Mouse (Mus musculus) inflammation-experienced regulatory T-cells, adult 6 months (primary cell): ENCODE results near the gene Ccdc85b. TPM values are rescaled to one million over a fixed set of nuclear protein-coding genes. Genes with fewer than 3 reads are reported as not detected.

Experiments used
- ATAC-seq: one replicate; pipeline ENCODE4 v1.8.0; 2017
- polyA plus RNA-seq, 3 experiments: library from polyadenylated mRNA; unstranded; fragments of 100-300 nt; shearing (Covaris generic); gene quantifications; one replicate each; pipeline ENCODE4 v1.2.1; 2017

Ccdc85b gene
- polyA plus RNA-seq, 3 experiments from 2014 or later: 0.47 to 0.74 (median 0.65) TPM

DNA sequence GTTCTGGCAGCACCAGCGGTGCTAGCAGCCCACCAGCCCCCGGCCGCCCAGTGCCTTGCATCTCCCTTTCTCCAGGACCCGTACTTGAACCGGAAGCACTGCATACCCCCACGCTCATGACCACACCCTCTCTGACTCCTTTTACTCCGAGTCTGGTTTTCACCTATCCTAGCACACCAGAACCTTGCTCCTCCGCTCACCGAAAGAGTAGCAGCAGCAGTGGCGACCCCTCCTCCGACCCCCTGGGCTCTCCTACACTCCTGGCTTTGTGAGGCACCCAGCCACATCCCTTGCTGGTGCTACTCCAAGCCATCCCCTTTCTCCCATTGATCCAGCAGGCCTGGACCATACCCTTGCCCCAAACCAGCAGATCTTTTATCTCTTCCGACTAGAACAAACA lies 2.7 kb downstream of the Ccdc85b start:
- no peak for ATAC-seq

DNA sequence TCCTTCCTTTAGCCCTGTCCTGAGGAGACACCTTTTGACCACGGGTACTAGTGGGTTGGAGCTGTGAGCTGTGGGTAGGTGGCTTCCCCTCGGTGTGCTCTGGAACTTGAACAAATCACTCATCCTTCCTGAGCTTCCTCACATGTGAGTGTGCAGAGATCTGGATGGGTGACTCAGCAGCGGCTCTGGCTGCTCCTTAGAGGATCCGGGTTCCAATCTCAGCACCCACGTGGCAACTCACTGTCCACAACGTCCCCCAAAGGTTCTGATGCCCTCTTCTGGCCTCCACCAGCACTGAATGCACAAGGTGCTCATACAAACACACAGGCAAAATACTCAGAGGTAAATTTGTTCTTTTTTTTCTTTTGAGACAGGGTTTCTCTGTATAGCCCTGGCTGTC lies 5.9 kb downstream of the Ccdc85b start:
- no peak for ATAC-seq

DNA sequence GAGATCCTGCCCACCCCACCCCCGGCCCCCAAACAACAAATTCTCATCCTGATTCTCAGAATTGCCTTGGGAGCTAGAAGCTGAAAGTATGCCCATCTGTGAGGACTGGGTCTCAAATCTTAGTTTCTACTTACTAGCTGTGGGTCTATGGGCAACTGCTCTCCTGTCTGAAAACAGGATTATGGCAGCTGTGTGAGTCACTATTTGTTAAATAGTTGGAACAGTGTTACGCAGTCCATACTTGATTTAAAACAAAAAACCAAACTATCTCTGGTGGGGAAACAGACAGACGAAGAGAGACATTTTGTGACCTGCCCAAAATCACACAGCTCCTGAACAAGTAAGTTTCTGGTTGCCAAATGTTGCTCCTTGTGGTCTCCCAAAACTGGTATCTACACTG lies 8.0 kb downstream of the Ccdc85b start:
- no peak for ATAC-seq

DNA sequence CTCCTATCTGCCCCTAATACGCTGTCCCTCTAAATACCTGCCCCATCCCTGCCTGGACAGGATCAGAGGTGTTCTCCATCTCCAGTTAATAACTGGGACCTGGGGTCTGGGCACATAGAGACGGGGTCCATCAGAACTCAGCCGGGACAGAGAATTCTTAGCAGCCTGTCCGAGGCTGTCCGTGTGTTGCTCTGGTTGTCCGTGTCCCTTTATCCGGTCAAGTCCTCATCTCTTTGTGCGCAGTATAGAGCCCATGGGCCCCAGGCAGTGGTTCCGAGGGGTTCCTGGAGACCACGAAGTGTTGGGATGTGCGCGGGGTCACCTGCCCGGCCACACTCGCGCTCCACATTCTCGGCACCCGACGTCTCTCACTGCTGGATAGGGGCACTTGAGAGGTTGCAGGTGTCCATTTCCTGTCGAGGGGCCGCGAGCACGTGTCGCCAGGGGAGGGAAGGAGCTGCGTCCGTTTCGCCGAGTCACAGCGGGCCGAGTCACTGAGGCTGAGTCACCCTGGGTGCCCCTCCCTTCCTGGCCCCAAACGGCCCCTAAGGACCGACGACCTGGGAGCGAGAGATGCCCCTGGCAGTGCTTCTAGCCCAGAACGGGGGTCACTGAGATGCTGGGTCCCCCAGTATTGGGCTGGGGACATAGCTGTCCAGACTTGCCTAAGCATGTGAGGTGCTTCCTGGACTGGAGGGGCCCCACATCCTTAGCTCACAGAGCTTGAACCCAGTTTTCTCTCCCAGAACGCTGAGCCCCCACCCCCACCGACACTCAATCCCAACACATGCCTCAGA lies 9.1 kb downstream of the Ccdc85b start:
- ATAC-seq: no peak

DNA sequence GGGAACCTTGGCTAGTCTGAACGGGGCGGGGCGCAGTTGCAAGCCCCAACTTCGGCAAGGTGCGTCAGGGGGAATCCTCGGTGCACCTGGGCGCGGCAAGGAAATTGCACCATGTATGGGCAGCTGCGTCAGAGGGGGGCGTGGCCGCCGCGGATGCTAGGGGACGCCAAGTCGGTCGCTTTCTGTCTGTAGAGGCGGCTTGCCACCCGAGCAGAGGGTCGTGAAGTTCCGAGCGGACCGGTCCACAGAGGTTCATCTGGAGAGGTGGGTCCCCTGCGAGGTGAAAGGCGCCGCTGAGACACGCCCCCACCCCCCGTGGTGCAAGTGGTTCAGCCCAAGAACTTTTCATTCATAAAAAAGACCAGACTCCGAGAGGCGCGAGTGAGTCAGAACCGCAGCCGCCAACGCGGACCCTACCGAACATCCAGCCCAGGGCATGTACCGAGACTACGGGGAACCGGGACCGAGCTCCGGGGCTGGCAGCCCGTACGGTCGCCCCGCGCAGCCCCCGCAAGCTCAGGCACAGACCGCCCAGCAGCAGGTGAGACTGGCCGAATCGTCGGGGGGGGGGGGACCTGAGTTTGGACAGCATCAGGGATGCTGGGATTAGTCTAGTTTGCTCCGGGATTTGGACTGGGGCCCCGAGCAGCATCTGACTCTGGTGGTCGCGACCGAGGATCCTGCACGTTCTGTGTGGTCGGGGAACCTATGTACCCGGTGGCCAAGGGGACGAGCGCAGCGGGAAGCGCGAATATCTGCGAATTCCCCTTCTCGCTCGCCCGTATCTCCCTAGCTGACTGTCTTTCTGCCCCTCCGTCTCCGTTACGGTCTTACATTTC lies 10.0 kb downstream of the Ccdc85b start, which contains the start of gene Fosl1:
Gene Fosl1 (plus strand): TSS at position 33 of the 839 bp plus-strand sequence.
- ATAC-seq: peak; percentile 92

DNA sequence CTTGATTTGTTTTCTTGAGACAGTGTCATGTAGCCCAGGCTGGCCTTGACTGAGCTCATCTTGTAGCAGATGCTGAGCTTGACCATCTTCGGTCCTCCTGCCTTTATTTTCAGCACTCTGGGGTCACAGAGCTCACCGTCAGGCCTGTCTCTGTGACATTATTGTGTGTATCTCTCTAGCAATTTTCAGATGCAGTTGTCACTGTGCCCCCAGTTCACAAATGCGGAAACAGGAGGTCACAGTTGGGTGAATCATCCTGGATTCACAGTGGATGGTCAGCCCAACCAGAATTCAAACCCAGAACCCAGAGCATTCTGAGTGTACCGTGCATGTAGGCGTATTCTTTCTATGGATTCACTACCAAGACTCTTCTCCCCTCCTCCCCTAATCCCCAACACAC lies 11.9 kb downstream of the Ccdc85b start:
- no peak for ATAC-seq

DNA sequence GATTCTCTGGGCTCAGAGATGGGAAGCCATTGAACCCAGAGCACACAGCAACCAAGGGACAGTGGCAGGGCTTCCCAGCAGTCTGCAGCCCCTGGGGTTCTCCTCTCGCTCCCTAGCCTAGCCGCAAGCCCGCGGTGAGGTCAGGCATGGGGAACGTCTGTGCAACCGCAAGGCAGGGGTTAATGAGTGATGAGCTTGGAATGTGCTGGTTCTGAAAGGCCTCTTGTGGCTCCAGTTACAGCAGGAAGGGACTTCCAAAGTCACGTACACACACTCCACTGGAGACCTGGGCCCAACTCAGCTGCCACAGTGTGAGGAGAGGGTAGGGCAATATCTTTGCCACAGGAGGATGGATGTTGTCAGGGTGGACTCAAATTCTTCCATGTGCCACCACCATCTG lies 12.7 kb downstream of the Ccdc85b start:
- no peak for ATAC-seq

DNA sequence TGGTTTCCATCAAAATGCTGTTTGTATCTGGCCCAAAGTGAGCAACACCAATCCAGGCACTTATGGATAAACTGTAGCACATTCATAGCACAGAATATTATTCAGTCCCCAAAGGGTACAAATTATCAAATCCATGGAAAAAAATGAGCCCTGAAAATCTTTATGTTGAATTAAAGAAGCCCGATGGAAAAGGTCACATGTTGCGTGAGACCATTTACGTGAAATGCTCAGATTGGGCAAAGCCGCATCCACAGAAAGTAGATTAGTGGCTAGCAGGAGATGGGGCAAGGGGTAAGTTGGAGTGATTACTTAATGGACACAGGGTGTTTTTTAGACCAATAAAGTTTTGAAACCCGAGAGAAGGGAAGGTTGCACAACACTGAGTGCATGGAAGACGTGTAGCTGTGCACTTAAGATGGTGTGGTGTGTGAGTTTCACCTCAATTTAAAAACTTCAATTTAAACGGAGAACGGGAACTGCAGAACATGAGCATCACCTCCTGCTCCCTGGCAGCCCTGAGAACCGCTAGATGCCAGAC lies 13.3 kb downstream of the Ccdc85b start:
- ATAC-seq: no peak

DNA sequence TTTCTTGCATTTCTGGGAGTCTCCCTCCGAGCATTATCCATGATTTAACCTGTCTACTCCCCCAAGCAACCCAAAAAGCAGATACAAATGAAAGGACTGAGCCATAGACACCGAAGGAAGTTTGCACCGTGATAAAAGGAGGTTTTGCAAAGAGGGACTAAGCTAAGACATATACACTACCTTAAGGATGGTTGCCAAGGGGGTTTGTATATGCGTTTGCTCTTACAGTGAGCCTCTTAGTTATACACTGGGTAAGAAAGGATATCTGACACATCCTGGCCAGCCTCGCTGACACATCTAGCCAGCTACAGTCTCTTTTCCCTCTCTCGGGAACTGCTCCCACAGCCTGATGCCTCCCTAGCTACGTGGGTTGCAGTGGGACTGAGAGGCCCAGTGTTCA lies 23.7 kb downstream of the Ccdc85b start:
- no peak for ATAC-seq

DNA sequence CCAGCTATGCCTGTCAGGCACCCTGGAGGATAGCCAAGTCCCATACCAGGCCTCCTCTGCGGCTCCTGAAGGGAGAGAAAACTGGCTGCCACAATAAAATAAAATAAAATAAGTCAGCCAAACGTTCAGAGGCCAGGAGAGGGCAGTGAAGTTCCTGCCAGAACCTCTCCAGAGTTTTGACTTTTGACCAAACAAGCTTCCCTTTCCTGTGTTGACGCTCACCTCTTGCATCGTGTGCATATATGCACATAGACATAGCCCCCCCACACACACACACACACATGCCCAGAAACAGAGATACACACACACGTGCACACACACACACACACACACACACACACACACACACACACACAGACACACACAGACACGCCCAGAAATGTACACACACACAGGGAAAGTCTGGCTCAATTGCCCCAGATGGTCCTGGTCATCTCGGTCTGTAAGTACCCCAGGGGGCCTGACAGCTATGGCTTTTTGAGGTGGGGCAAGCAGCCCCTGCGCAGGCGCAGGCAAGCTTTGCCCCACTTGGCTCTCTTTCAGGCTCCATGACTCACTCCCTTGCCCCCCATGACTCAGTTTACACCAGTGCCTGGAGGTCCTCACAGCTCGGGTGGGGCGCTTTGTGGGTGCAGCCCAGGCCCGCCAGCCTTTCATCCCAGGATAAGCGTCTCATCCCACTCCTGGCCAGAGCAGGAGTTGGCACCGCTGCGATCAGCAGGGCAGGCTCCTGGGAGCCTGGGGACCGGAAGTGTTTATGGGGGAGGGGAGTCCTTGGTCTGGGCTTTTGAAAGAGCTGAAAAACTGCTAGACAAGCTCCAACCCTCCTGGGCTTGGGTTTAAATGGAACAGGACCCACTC lies 24.5 kb downstream of the Ccdc85b start:
- peak; percentile 68 for ATAC-seq

DNA sequence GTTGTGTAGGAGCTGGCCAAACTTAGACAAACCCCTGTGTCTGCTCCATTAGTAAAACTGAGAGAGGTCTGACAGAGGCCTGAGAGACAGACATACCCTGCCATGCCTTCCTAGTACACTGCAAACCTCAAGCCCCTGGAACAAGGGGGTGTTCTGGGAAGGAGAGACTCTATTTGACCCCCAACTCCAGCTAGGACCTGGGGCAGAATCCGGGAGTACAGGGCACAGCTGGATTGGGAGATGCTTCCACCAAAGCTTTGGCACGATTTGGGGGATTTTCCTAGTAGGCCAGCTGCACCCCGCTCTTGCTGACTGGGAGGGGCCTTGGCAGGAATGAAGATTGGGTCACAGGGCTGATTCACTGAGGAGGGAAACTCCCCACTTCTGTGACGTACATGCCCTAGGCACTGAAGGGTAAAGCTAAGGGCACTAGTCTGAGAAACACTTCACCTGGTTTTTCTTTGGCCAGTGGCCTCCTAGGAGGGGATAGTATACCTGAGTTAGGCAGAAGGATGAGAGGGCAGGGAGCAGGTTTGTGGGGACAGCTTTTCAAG lies 25.7 kb downstream of the Ccdc85b start:
- no peak for ATAC-seq

DNA sequence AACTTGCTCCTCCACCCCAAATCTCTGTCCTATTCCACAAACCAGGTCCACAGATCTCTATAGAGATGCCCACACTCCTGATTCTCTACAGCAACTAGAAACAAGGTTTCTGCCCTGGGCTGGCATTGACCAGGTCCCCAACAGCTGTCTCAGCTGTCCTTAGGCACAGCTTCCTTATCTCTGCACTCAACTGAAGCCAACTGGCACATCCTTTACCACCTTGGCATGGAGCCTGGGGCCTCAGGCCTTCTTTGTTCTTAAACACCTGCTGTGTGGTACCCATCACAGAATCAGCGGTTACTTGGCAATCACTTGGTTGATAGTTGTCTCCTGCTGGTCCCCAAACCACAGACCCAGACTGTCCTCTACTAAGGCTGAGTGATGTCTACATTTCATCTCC lies 27.3 kb downstream of the Ccdc85b start:
- ATAC-seq: no peak

DNA sequence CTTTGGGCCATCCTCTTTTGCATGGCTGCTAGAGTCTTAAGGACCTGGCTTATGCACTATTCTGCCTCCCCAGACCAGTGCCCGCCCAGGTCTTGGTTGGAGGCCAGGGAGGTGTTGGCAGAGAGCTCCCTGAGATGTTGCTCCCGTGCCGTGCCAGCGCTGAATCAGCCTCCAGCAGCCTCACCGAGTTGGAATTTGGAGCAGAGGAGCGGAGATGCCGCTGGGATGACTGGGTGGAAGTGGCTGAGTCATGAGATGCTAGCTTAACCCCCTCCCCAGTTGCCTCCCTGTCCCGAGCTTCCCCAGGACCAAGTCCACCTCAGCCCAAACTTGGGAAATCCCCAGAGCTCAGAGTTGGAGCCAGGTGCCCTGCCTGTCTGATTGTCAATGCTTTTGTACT lies 27.9 kb downstream of the Ccdc85b start:
- no peak for ATAC-seq

DNA sequence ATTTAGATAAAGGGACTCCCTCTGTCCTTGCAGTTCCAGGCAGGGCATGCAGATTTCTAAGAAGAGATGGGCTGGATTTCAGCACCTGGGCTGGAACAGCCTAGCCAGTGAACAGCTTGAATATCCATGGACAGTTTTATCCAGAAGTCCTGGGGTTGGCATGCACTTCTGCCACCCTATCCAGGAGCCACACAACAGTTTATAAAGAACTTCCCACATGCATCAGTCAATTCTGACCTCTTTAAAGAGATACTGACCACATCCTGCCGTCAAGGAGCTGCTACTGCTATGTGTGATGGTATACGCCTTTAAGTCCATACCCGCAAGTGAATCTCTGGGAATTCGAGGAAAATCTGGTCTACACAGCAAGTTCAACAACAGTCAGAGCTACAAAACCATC lies 28.5 kb downstream of the Ccdc85b start:
- no peak for ATAC-seq

DNA sequence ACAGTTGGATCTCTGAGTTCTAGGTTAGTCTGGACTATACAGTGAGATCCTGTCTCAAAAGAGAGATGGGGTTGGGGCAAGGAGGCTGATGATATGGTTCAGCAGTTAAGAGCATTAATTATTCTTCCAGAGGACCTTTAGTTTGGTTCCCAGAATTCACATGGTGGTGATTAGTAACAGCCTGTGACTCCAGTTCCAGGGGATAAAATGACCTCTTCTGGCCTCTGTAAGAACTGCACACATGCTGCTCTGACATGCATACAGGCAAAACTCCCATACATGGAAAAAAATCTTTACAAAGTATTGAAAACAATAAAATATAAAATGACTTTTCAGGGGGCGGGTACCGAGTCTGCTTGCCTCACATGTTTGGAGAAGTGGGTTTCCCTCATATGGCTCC lies 29.6 kb downstream of the Ccdc85b start:
- ATAC-seq: no peak

DNA sequence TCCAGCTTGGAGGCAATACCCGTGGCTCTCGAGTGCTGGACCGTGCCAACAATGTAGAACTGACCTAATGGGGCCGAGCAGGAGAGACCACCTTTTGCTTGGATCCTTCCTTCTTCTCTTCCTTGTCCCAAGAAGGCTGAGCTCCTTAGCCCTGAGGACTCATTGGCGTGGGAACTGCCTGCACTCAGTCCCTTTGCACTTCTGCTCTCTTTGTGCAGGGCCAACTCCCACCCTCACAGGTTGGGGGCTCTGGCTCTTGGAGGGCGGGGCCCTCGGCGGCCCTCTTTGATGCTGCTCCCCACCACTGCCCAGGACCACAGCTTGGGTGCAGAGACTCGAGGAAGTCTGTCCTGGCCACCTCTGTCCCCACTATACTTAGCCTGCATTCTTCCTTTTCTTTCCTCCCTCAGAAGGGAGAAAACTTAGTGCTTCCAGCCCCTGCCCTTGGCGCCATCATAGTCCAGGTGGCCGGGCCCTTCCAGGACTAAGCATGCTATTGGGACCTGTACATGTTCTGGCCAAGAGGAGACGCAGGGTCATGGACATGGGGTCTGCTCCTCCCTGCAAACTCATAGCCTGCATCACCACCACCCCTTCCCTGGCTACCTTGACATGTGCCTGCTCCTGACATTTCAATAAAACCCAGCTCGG lies 30.9 kb downstream of the Ccdc85b start:
- no peak for ATAC-seq

DNA sequence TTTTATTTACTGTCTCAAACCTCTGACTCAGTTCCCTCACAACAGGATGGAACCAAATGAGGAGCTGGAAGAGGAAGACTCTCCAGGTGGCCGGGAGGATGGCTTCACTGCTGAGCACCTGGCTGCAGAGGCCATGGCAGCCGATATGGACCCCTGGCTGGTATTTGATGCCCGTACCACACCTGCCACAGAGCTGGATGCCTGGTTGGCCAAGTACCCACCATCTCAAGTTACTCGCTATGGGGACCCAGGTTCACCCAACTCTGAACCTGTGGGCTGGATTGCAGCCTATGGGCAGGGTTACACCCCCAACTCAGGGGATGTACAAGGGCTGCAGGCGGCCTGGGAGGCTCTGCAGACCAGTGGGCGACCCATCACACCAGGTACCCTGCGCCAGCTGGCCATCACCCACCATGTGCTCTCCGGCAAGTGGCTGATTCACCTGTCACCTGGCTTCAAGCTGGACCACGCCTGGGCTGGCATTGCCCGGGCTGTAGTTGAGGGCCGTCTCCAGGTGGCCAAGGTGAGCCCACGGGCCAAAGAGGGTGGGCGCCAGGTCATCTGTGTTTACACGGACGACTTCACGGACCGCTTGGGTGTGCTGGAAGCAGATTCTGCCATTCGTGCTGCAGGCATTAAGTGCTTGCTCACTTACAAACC lies 31.7 kb downstream of the Ccdc85b start:
- no peak for ATAC-seq

DNA sequence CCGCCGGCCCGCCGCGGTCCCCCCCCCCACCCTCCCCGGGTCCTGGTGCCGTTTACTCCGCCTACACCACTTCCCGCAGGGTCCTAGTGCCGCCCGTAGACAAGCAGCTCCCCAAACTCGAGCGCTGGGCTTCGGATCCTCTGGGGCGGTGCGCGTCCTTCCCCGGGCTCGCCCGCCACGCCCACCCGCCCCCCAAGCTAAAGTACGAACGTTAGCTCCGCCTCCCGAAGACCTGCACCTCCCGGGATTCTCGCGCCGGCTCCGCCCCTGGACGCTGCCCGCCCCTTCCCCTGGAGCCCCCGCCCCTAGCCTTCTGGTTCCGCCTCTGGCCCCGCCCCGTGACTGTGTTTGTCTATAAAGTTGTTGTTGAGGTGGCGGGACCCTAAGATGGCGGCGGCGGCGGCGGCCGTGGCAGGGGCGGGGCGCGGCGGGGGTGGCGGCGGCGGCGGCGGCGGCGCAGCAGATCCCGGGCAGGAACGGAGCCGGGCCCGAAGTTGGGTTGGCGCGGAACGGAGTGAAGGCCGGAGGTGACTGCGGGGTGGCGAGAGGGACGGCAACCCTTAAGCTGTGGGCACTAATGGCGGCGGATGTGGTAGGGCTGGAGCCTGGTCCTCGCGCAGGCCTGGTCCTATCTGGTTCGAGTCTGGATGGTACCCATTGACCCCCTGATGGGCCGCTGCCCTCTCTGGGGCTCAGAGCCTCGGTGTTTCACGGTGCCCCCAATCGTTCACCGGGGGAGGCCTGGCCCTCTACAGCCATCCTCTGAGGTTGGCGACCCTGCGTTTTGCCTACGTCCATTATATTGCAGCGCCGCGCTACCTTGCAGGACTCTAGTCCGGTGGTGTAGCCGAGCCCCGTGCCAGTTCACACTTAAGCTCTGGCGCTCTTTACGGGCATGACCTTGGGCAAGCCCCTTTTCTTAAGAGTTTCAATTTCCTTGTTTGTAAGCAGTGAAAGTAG lies 32.6 kb downstream of the Ccdc85b start, which contains the start of the genes Drap1 and AI837181:
Gene Drap1 (minus strand): TSS at position 198 of the 960 bp plus-strand sequence.
Gene AI837181 (plus strand): TSS at position 363 of the 960 bp plus-strand sequence.
- peak; percentile 72 for ATAC-seq

DNA sequence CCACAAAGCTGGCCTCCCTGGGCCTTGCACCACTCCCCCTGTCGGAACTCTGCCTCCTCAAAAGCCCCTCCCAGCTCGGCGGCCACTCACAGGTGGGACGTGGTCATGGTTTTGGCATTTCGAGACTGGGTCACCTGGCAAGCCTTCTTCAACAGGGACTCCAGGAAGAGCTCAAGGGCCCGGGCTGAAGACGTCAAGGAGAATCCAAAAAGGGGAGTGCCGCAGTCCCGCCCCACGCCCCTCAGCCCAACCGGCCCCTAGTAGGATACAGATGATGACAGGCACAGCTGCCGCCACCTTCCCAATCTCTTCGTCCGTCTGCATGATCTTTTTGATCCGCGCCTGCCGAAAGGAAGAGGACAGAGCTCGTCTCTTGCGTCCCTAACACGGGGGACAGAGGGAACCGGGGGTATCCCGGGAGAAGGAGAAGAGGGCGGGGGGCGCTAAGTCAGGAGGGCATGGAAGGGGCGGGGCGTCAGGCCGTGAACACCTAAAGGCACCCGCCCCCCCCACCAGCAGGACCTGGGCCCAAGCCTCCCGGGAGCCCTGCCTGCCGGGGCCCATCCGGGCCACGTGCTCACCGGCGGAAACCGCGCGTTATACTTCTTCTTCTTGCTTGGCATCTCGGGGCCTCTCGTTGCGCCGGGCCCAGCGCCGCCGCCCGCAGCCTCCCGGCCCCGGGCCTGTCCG lies 33.5 kb downstream of the Ccdc85b start:
- peak; percentile 48 for ATAC-seq
